Mouse (Mus musculus): ENCODE measurements around the gene Vmp1.

- TF ChIP-seq CTCF (IDR thresholded peaks at IDR 0.05; ENCODE audit: extremely low read depth, insufficient read depth, insufficient read length, insufficient replicate concordance) (no peak), POLR2A (IDR thresholded peaks at IDR 0.05; ENCODE audit: low read depth, low read length) (no peak)
Observed at GRCm38 (mm10) chr11:86657863-86658262, 25.8 kb downstream of the Vmp1 start.
